Mouse (Mus musculus) olfactory bulb, adult 2 months (tissue): ENCODE measurements around the gene Ltk.

Source experiments
- CTCF ChIP-seq: fragments of 200-500 bp; IDR thresholded peaks from 2 replicates; pipeline ENCODE4 v1.5.1; 2012; ENCODE audit warnings: low read depth, mild to moderate bottlenecking, low read length, moderate library complexity; ENCODE audit not compliant: insufficient read depth
- POLR2A ChIP-seq: fragments of 200-500 bp; IDR thresholded peaks from 2 replicates; pipeline ENCODE4 v1.6.1; 2012; ENCODE audit warnings: mild to moderate bottlenecking, low read depth, low read length, moderate library complexity; ENCODE audit not compliant: insufficient read depth

GRCm38 (mm10) chr2:119730735-119731134 lies 29.5 kb downstream of the Ltk start:
- no peak for TF ChIP-seq CTCF
- no peak for TF ChIP-seq POLR2A
